Mouse (Mus musculus) urinary bladder, postnatal 14 days (tissue): ENCODE measurements around the gene Faah.

Experiments
- DNase-seq: peaks from one replicate; pipeline ENCODE4 v3.0.0; 2021; ENCODE audit warnings: low spot score

Faah gene

DNA sequence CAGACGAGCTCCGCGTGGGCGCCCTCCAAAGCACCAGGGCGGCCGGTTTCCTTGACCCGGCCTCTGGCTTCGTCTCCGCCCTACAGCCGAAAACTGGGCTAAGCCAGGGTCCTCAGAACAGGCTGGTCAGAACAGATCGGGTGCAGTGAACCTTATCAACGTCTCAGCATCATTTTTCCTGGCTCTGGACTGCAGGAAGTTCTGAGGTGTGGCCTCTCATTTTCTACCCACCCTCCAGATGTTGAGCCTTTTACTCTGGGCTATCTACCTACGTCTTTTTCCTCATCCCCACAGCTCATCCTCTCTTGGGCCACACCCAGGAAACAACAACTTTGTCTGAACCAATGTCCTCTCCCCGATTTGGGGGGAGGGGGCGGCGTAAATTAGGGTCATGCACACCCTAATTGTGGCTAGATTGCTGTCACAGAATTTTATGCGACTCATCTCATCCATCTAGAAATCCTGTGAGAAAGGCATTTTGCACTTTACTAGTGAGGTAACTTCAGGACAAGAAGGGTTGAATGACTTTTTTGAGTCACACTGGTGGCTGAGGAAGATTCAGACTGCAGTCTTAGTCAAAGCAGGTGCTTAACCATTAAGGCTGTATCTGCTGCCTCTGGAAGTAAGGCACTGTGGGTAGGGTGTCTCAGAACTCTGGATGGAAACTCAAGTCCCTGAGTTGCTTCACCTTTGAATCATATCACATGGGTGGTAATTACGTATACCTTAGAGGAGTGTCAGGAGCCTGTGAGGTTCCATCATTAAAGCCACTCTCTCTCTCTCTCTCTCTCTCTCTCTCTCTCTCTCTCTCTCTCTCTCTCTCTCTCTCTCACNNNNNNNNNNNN, at the start of gene Faah:
Gene Faah (minus strand): TSS at position 25 of the 845 bp plus-strand sequence.
- no peak for DNase-seq

- DNase-seq, result no peak
Measured at GRCm38 (mm10) chr4:116063855-116064254, 46.1 kb upstream of the Faah start.

GRCm38 (mm10) chr4:116059012-116059726, 41.4 kb upstream of the Faah start:
- DNase-seq, result no peak

DNA sequence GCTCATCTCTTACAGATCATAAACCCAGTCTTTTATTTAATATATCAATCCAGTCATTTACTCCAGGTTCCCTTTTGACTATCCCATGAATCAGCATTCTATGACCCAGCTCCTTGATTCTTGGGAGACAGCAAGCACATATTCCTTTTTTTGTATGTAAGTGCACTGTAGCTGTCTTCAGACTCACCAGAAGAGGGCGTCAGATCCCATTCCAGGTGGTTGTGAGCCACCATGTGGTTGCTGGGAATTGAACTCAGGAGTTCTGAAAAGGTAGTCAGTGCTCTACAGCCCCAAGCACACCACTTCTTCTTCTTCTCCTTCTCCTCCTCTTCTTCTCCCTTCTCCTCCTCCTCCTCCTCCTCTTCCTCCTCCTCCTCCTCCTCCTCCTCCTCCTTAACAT, 39.8 kb upstream of the Faah start:
- DNase-seq, result no peak

DNA sequence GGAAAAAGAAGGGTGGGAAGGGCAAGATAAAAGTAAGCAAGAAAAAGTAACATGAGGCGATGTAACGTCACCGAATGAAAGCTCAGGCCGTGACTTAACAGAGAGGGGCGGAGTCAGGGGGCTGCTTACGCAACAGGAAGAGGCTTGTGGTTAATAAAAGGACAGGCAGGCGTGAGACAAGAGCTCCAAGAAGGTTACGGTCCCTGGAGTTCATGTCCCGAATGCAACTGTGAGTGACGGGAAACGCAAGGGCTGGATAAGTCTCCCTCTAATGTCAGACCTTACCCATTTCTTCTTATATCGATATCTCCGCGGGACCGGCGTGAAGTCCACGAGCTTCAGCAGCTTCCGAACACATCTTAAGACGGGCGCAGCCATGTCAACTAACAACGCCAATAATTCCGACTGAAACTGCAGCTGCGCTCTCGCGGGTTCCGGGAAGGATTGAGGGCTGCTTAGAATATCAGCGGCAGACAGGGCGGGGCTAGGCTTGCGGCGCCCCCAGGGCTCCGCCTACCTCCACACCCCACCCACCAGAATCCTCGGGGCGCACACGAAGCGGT, 35.8 kb upstream of the Faah start, which contains the start of gene Nsun4:
Gene Nsun4 (minus strand): TSS at position 478 of the 563 bp plus-strand sequence.
- peak; percentile 91 for DNase-seq

GRCm38 (mm10) chr4:116052526-116053293, 35.0 kb upstream of the Faah start:
- peak; percentile 35 for DNase-seq

- DNase-seq, result no peak
Measured at GRCm38 (mm10) chr4:116049211-116049610, 31.5 kb upstream of the Faah start.

- peak; percentile 4 for DNase-seq
Measured at GRCm38 (mm10) chr4:116048130-116048920, 30.6 kb upstream of the Faah start.

- DNase-seq, result no peak
Measured at GRCm38 (mm10) chr4:116047681-116048080, 30.0 kb upstream of the Faah start.

DNA sequence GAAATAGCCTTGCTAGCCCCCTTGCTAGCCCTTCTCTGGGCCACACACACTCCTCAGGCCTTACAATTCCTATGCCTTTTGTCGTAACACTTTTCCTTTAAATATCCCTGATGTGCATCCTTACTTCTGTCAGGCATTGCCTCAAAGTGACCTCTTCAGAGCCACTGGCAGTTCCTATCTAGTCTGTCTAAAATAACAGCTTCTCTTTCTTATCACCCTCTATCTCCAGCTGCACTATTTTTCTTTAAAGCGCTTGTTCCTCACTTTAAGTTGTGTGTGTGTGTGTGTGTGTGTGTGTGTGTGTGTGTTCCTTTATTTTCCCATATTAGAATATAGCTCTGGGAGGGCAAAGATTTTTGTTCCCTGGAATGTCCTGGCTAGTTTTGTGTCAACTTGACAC, 28.9 kb upstream of the Faah start:
- DNase-seq, result no peak

DNA sequence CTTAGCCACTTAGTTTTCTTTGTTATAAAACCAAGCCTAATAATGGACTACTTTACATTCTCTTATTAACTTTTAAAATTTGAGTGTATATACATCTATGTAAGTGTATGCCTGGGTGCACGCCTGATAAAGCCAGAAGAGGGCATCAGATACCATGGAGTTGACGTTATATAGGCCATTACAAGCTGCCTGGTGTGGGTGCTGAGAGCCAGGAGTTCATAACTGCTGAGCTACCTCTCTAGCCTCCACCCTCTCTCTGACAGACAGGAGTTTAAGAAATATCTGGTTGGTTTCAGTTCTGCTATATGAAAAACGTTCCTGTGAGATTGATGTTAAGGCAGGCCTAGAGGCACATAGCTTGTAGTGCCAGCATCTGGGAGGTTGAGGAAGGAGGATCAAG, 24.5 kb upstream of the Faah start:
- DNase-seq, result no peak

GRCm38 (mm10) chr4:116040466-116040865, 22.7 kb upstream of the Faah start:
- DNase-seq, result no peak

DNA sequence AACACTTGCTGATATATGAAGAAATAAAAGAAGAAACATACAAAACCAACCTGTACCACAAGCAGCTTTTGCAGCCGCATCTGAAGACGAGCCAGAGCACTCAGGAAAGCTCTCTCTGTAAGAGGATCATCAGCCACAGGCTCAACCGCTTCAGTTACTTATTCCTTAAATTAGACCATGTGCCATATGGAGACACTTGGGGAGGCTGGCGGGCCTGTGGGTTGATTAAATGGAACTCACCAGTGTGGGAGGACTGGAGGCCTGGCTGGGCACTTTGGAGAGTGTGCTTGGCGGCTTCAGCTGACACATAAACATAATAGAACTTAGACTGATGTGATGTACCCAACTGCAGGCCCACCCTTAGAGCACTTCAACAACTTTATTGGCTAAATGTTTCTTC, 15.6 kb upstream of the Faah start:
- DNase-seq, result no peak

GRCm38 (mm10) chr4:116032906-116033305, 15.2 kb upstream of the Faah start:
- DNase-seq, result no peak

- peak; percentile 74 for DNase-seq
Measured at GRCm38 (mm10) chr4:116017300-116017901, 325 bp downstream of the Faah start.

- DNase-seq, result no peak
Measured at GRCm38 (mm10) chr4:116016862-116017299, 845 bp downstream of the Faah start.

- no peak for DNase-seq
Measured at GRCm38 (mm10) chr4:116016396-116016795, 1.3 kb downstream of the Faah start.

- DNase-seq, result no peak
Measured at GRCm38 (mm10) chr4:116015996-116016395, 1.7 kb downstream of the Faah start.

GRCm38 (mm10) chr4:116015502-116015901, 2.2 kb downstream of the Faah start:
- DNase-seq, result no peak

DNA sequence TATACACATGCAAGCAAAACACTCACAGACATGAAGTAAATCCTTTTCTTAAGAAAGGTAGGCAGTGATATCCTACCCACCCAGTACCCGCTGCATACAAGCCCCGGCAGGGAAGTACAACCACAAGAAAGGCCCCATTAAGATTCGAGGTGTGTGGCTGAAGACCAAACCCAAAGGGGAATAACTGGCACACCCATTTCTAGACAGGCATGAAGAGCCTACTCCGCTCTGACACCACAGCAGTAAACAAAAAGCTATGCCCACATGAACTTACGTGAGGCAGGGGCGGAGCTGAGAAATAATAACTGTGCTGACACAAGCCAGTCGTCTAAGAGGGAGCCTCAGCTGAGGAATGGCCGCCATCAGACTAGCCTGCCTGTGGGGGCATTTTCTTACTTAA, 7.5 kb downstream of the Faah start:
- DNase-seq, result no peak

DNA sequence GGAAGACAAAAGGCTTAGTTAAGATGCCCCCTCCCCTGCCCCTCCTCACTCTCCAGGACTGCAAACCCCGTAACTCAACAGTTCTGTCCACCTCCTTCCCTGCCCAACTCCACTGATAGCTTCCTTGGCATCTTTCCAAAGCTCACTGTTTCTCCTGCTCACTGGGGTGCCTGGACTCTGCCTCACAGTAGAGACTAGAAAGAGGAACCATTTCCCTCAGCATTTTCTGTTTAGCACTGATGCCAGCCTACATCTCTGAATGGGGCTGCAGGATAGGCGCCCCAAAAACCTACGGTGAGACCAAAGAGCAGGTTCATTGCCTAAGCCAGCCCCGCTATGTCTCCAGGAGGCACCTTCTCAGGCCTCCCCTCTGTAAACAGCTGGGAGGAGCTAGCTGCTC, 16.5 kb downstream of the Faah start:
- no peak for DNase-seq
